Mouse (Mus musculus) C2C12 (cell line): ENCODE measurements around the gene Mpzl1.

Source experiments
- CEBPB ChIP-seq: IDR thresholded peaks from one replicate; pipeline ENCODE4 v1.6.1; 2011; ENCODE audit warnings: low read depth, mild to moderate bottlenecking, control low read depth, moderate library complexity
- CTCF ChIP-seq: IDR thresholded peaks from one replicate; pipeline ENCODE4 v1.5.1; 2011; ENCODE audit not compliant: control insufficient read depth, insufficient read depth, insufficient read length
- MAX ChIP-seq: IDR thresholded peaks from one replicate; pipeline ENCODE4 v1.6.1; 2011; ENCODE audit warnings: mild to moderate bottlenecking, control low read depth
- MYOD1 ChIP-seq: IDR thresholded peaks from one replicate; pipeline ENCODE4 v1.6.1; 2011; ENCODE audit warnings: low read depth; ENCODE audit not compliant: control insufficient read depth, insufficient read length
- MYOG ChIP-seq: IDR thresholded peaks from one replicate; pipeline ENCODE4 v1.6.1; 2011; ENCODE audit not compliant: control insufficient read depth, insufficient read length; ENCODE audit errors: extremely low read depth
- USF1 ChIP-seq: IDR thresholded peaks from one replicate; pipeline ENCODE4 v1.6.1; 2011; ENCODE audit warnings: low read depth, mild to moderate bottlenecking, control low read depth, moderate library complexity

DNA sequence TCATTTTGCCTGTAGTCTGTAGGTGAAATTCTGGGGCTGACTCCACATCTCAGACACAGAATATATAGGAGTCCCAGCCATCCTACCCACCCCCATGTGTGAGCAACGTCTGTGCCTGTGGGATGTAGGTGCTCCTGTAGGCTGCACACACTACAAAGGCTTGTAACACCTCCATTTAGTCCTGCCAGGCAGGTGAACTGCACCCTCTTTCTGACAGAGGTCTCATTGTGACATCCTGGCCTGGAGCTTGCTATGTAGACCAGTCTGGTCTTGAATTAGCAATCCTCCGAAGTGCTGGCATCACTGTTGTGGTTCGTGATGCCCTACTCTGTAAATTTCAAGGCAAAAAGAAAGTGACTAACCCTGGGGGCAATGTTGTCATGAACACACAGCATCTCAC is 26.9 kb upstream of the Mpzl1 start:
- TF ChIP-seq CTCF (no peak), MAX (no peak), MYOG (no peak), CEBPB (no peak), USF1 (no peak), MYOD1 (no peak)
